Mouse (Mus musculus): ENCODE measurements around the gene Ddx5.
"Not testable (repeated sequence)": the region's sequence is repeated elsewhere in the genome, so short reads cannot be mapped to it uniquely, and the experiment has no call there.

Gene Ddx5

DNA sequence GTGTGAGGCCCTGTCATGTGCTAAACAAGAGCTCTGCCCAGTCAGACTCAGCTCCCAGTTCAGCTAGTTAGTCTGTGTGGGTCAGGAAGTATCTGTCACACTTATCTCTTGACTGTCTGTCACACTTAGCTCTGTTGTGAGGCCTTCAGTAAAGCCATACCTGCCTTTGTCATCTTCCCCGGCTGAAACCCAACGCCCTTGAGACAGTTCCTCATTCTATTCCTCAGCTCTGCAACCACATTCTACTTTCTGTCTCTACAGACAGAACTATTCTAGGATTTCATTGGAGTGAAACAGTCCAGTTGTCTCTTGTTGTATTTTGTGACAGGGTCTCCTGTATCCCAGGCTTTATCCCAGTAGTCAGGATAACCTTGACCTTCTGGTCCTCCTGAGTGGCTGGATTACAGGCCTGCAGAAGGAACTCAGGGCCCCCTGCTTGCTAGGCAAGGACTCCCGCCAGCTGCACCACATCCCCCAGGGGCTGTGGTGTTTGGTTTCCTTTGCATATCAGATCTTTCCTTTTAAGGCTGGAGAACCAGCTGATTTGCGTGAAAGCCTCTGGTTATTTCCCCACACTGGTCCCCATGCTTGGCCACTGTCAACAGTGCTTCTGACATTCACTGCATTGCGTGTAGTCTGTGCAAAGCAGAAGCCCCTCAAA, 26.7 kb downstream of the Ddx5 start:
- peak; percentile 70 for DNase-seq (ENCODE audit: low spot score)

GRCm38 (mm10) chr11:106760511-106760910, 28.5 kb downstream of the Ddx5 start:
- no peak for DNase-seq (ENCODE audit: low spot score)

DNA sequence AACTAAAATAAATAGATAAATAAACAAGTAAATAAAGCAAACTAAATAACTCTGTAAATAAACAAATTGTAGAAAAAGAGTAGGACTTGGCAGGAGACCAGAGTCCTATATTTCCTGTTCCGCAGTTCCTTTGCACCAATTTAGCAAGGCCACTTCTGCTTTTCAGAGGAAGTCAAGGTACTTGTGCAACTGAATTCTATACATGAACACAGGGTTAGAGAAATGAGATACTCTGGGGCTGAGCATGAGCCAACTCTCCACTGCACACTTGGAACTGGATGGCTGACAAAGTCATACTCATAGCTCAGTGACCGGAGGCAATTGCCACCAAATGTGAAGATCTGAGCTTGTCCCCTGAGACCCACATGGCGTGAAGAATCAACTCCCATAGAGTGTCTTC, 30.0 kb downstream of the Ddx5 start:
- DNase-seq (ENCODE audit: low spot score): no peak

DNA sequence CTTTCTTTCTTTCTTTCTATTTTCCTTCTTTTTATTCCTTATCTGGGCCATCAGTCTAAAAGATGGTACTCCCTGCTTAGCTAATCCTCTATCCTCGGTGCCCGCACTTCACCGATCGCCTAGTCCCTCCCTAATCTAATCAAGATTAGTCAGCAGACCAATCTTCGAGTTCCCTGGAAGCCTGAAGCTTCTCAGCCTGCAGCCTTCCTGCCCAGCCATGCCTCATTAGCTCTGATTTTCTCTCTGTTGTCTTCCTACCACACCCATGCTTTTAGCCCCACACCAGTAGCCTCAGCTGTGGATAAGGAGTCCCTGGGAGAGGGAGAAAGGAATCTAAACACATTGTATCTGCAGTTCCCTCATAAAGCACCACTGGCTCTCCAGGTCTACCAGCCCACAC, 33.4 kb downstream of the Ddx5 start:
- no peak for DNase-seq (ENCODE audit: low spot score)

- no peak for DNase-seq (ENCODE audit: low spot score)
These were observed 35.7 kb downstream of the Ddx5 start for GRCm38 (mm10) chr11:106753314-106753713.

DNA sequence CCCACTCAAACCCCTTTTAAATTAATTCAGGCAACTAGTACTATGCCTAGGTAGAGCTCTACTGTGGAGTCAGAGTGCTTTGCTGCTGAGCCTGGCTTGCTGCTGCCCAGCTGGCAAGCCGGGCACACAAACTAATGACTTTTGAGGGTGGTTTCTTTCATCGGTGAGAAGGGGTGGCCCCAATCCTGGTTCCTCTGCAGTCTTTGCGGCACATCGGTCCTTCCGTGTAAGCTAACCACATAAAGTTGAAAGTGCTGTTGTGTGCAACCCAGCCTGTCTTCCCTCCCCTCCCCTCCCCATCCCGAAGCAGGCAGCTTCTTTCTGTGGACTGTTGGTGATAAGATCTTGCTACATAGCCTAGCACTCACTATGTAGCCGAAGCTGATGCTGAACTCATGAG, 36.9 kb downstream of the Ddx5 start:
- peak; percentile 78 for DNase-seq (ENCODE audit: low spot score)

GRCm38 (mm10) chr11:106751039-106752018, 37.7 kb downstream of the Ddx5 start, which contains the start of gene Milr1:
Gene Milr1 (plus strand): TSS chr11:106751226.
- peak; percentile 38 for DNase-seq (ENCODE audit: low spot score)

- peak; percentile 86 for DNase-seq (ENCODE audit: low spot score)
These were observed 38.7 kb downstream of the Ddx5 start, which contains the start of gene Pecam1 for GRCm38 (mm10) chr11:106750121-106750751. Gene Pecam1 (minus strand): TSS chr11:106750628.

DNA sequence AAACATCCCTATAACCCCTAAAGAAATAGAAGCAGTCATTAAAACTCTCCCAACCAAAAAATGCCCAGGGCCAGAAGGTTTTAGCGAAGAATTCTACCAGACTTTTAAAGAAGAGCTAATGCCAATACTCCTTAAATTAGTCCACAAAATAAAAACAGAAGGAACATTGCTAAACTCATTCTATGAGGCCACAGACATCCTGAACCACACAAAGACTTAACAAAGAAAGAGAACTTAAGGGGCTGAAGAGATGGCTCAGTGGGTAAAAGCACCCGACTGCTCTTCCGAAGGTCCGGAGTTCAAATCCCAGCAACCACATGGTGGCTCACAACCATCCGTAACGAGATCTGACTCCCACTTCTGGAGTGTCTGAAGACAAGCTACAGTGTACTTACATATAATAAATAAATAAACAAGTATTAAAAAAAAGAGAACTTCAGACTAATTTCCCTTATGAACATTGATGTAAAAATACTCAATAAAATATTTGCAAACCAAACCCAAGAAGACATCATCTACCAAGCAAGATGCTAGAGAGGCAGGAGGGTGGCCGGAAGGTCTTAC, 39.3 kb downstream of the Ddx5 start:
- DNase-seq (ENCODE audit: low spot score): not testable (repeated sequence)

DNA sequence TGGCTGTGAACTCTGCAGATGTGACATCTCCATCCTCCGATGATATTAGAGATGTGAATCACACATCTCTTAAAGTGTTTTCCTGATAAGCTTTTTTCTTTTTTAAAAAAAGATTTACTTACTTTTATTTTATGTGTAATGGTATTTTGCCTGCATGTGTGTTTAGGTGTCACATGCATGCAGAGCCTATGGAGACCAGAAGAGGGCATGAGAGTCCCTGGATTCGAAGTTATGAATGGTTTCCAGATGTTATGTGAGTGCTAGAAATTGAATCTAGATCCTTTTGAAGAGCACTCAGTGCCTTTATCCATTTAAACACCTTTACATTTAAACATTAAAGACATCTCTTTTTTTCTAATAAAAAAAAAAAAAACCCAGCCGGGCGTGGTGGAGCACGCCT, 44.0 kb downstream of the Ddx5 start:
- no peak for DNase-seq (ENCODE audit: low spot score)

GRCm38 (mm10) chr11:106742388-106742841, 46.6 kb downstream of the Ddx5 start:
- DNase-seq (ENCODE audit: low spot score): peak; percentile 63

DNA sequence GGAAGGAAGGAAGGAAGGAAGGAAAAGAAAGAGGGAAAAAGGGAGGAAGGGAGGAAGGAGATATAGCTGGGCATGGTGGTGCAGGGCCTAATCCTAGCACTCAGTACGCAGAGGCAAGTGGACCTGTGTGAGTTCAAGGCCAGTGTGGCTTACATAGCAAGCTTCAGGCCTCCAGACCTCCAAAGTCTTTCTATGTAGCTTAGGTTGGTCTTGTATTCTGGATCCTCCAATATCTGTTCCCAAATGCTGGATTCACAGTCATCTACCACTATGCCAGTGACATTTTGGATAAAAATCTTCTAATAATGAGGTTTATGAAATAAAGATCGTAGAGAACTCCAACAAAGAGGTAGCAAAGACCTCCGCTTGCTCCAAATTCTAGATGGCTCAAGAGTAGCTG, 47.2 kb downstream of the Ddx5 start:
- DNase-seq (ENCODE audit: low spot score): no peak

GRCm38 (mm10) chr11:106741232-106741631, 47.8 kb downstream of the Ddx5 start:
- no peak for DNase-seq (ENCODE audit: low spot score)

GRCm38 (mm10) chr11:106740724-106741123, 48.3 kb downstream of the Ddx5 start:
- DNase-seq (ENCODE audit: low spot score): not testable (repeated sequence)

DNA sequence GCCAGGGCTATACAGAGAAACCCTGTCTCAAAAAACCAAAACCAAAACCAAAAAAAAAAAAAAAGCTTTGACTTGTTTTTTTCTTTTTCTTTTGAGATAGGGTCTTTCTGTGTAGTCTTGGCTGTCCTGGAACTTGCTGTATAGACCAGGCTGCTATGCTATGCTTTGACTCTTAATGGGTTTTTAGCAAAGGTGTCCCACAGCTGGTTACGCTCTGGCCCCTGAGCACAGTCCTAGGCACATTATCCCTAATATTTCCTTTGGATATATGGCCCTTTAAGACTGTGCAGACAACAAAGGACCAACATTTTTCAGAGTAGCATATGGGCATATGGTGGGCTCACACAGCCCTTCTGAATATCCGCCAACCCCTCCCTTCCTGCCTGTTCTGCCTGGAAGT, 49.9 kb downstream of the Ddx5 start:
- DNase-seq (ENCODE audit: low spot score): no peak

DNA sequence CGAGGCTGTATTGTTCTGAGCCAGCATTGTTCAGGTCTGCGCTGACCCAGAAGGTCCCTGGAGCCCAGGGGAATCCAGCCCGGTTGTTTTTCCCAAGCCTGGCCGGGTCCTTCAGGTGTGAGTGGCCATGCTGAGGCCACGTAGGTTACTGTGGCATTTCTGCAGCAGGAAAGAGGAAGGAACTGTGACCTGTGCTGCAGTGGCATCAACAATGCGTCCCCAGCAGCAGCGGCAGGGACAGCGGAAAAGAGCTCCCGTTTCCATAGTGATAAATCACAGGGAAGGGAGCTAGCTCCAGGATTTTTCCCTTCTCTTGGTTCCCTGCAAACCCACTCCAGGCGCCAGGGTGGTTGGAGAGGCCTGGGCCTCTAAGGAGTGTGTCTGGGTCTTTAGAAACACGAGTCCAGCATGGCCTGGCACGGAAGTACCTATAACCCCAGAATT, 51.8 kb downstream of the Ddx5 start:
- no peak for DNase-seq (ENCODE audit: low spot score)

DNA sequence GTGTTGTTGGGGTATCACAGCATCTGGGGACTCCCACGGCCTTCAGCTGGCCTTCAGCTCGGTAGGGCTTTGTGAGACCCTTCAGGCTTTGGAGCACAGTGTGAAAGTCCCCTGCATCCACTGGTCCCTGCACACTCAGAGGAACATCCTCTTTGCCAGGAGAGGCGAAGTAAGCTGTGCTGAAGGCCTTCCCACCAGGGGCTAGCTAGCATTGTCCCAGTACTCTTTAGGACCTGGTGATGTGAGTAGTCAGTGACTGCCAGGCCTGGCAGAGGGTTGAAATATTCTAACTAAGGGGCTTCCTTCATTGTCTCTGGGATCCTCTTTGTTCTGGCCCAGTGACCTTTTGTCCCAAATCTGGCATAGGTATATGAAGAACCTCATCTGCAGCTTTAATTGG, 52.4 kb downstream of the Ddx5 start:
- no peak for DNase-seq (ENCODE audit: low spot score)

GRCm38 (mm10) chr11:106730714-106731113, 58.3 kb downstream of the Ddx5 start:
- no peak for DNase-seq (ENCODE audit: low spot score)
